Comparison of ENCODE assay signal across 9 mouse cellular contexts in the genomic region with DNA sequence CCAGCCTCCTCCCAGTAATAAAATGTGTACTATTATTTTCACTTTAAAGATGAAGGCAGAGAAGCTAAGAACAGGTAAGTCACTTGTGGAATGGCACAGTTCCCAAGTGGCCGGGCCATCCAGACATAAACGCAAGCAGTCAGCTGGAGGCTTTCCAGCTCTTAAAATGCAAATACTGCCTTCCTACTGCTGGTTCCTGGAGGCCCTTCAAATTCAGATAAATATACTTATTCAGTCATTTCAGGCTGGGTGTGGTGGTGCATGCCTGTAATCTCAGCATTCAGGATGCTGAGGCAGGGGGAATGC. TPM values are rescaled to one million over a fixed set of nuclear protein-coding genes. Genes with fewer than 3 reads are reported as not detected.
A peak's percentile ranks its signal among the peaks of the same experiment; 100 is the strongest.
DNase-seq lines count a peak whose midpoint lies in the region; ATAC-seq and TF ChIP-seq lines count a peak whose summit lies in the region.
"Had no signal": no experiment of that assay in that cellular context is flagged by ENCODE, and none has a peak within 500 bp of the region (broad histone marks: within the 10 kb centered on the region; RNA-seq: fewer than 3 reads in every experiment).

No protein-coding gene starts in this region.

- no peaks in the 10 kb centered on the region for H3K9me3 ChIP-seq in embryonic facial prominence, embryonic 14.5 days (ENCODE audit: control insufficient read depth, low read length)
- no peaks in the 10 kb centered on the region for H3K9me3 ChIP-seq in kidney, postnatal 0 days (replicated peaks; ENCODE audit: low read length)

- no peaks in the 10 kb centered on the region for H3K27me3 ChIP-seq in embryonic facial prominence, embryonic 14.5 days (replicated peaks; ENCODE audit: control insufficient read depth, insufficient read depth, low read length)
- H3K27me3 ChIP-seq in kidney, postnatal 0 days (ENCODE audit: insufficient read depth, low read length) = no peaks in the 10 kb centered on the region

- H3K36me3 ChIP-seq in embryonic facial prominence, embryonic 14.5 days (ENCODE audit: control insufficient read depth, insufficient read depth, low read length) = no peaks in the 10 kb centered on the region
- H3K36me3 ChIP-seq in kidney, postnatal 0 days (ENCODE audit: insufficient read depth, low read length) = no peaks in the 10 kb centered on the region

- peak; percentile 69 for DNase-seq in brain, embryonic 14.5 days (ENCODE audit: low read depth)
- peak; percentile 65 for DNase-seq in embryonic facial prominence, embryonic 14.5 days (ENCODE audit: low spot score)
- no peak for DNase-seq in kidney, postnatal 0 days (ENCODE audit: low spot score)
- peak; percentile 87 for DNase-seq in lung, postnatal 36 days
- DNase-seq in layer of hippocampus, postnatal 10 days (ENCODE audit: low spot score in 2 of 2) = no peak
- DNase-seq in adipocyte (ENCODE audit: low spot score) = no peak
- no peak for DNase-seq in frontal cortex, postnatal 36 days (ENCODE audit: low spot score in 2 of 2)

- no peak for ATAC-seq in embryonic facial prominence, embryonic 14.5 days (ENCODE audit: low read depth)
- 0 out of 2 replicates have a peak, but pooled peaks have one; percentile 4 for ATAC-seq in kidney, postnatal 0 days (replicated peaks; ENCODE audit: low FRiP score, low read depth)
- no peak for ATAC-seq in activated CD4-positive, CD25-positive, alpha-beta regulatory T cell, adult 4 months

- peak overlapping the region; percentile 75 for H3K4me2 ChIP-seq in embryonic facial prominence, embryonic 14.5 days (ENCODE audit: low read depth, low read length)
- peak overlapping the region; percentile 55 for H3K4me2 ChIP-seq in kidney, postnatal 0 days (ENCODE audit: low read length)

- no peak for TF ChIP-seq POLR2A in brain, embryonic 14.5 days (IDR thresholded peaks at IDR 0.05; ENCODE audit: borderline replicate concordance, extremely low read depth, insufficient read depth, insufficient read length, poor library complexity, severe bottlenecking)

- 11% methylated on average over 2 of the region's 2 CpGs for whole genome bisulfite sequencing in embryonic facial prominence, embryonic 14.5 days
- 12% methylated on average over 2 of the region's 2 CpGs for WGBS in kidney, postnatal 0 days

- H3K4me1 ChIP-seq in embryonic facial prominence, embryonic 14.5 days (ENCODE audit: control insufficient read depth, insufficient read depth, low read length) = peaks cover 11% of the 10 kb centered on the region; the same call in 1 of the 2 replicates
- H3K4me1 ChIP-seq in kidney, postnatal 0 days (replicated peaks; ENCODE audit: insufficient read depth, low read length) = peaks cover 7% of the 10 kb centered on the region; the same call in 1 of the 2 replicates

- 0 out of 2 replicates have a peak overlapping the region, but pooled peaks have one; percentile 72 for H3K9ac ChIP-seq in embryonic facial prominence, embryonic 14.5 days (ENCODE audit: low read depth, low read length)
- H3K9ac ChIP-seq in kidney, postnatal 0 days (ENCODE audit: low read depth, low read length) = peak overlapping the region; percentile 63; the same call in 1 of the 2 replicates

- H3K4me3 ChIP-seq in embryonic facial prominence, embryonic 14.5 days (ENCODE audit: low read depth, low read length) = 0 out of 2 replicates have a peak overlapping the region, but pooled peaks have one; percentile 48
- H3K4me3 ChIP-seq in kidney, postnatal 0 days (replicated peaks; ENCODE audit: low read depth, low read length) = peak overlapping the region; percentile 48; the same call in 1 of the 2 replicates

- H3K27ac ChIP-seq in embryonic facial prominence, embryonic 14.5 days (replicated peaks; ENCODE audit: low read depth, low read length) = peak overlapping the region; percentile 96
- peak overlapping the region; percentile 99 for H3K27ac ChIP-seq in kidney, postnatal 0 days

- TF ChIP-seq CTCF in brain, embryonic 14.5 days (IDR thresholded peaks at IDR 0.05; ENCODE audit: borderline replicate concordance, extremely low read depth, insufficient read depth, insufficient read length) = no peak
- TF ChIP-seq CTCF in kidney, postnatal 0 days (IDR thresholded peaks at IDR 0.05; ENCODE audit: low read depth) = no peak

RNA-seq across cellular contexts. Expression of gene Skor1, which starts 39.0 kb away (rescaled TPM):
- 3.7 and 16.7 TPM in 2 replicates for polyA plus RNA-seq in brain, embryonic 14.5 days (2012; rRNA removed)
- polyA plus RNA-seq in embryonic facial prominence, embryonic 14.5 days (2014; fragmentation: Nextera tagmentation; extraction: Ambion mirVana) = 0.04 TPM in 1 of 2 replicates, not detected in the other
- not detected in 2 replicates for polyA plus RNA-seq in kidney, postnatal 0 days (2015; fragmentation: Nextera tagmentation; extraction: Ambion mirVana)
- not detected for polyA plus RNA-seq in activated CD4-positive, CD25-positive, alpha-beta regulatory T cell, adult 4 months (2017; shearing (Covaris generic))
- total RNA-seq in layer of hippocampus, postnatal 10 days (2021) = under 1 TPM; 0.09 to 0.20 TPM
- polyA plus RNA-seq: large intestine, adult 2 months had no signal

Comparison
In these comparisons a context has a peak if more than half of its experiments do, and no peak if none do; other contexts are left out.
1. DNase-seq: peak in brain, embryonic 14.5 days (single experiment), embryonic facial prominence, embryonic 14.5 days (single experiment) and lung, postnatal 36 days (single experiment); none in kidney, postnatal 0 days (single experiment), layer of hippocampus, postnatal 10 days (0 of 2), adipocyte (single experiment) and frontal cortex, postnatal 36 days (0 of 2).